Mouse (Mus musculus): Measurements from ENCODE around the gene Slc25a45. TPM values are rescaled to one million over a fixed set of nuclear protein-coding genes. Genes with fewer than 3 reads are reported as not detected.

The Slc25a45 gene
- polyA plus RNA-seq, 1 experiment from 2014 or later, result 5.0 TPM

GRCm38 (mm10) chr19:5892735-5893134, 15.1 kb downstream of the Slc25a45 start:
- WGBS, result 91% methylated on average over 13 of the region's 13 CpGs
- no peaks in the 10 kb centered on the region for H3K27me3 ChIP-seq (ENCODE audit: control insufficient read depth, insufficient read depth, low read length)
- H3K27ac ChIP-seq (ENCODE audit: low read length), result no peak overlapping the region
- H3K4me3 ChIP-seq (ENCODE audit: low read length), result no peak overlapping the region
- no peak for ATAC-seq (replicated peaks; ENCODE audit: extremely low read depth, insufficient read depth, low FRiP score)
- H3K36me3 ChIP-seq (ENCODE audit: control insufficient read depth, insufficient read depth), result peaks cover 10% of the 10 kb centered on the region; the same call in 1 of the 2 replicates
- H3K4me1 ChIP-seq (ENCODE audit: control insufficient read depth, insufficient read depth, low read length), result peaks cover 7% of the 10 kb centered on the region
- H3K4me2 ChIP-seq (ENCODE audit: low read depth, low read length), result no peak overlapping the region
- H3K9me3 ChIP-seq (replicated peaks; ENCODE audit: control insufficient read depth, low read length), result no peaks in the 10 kb centered on the region
- H3K9ac ChIP-seq (ENCODE audit: low read length), result no peak overlapping the region

- Histone ChIP-seq H3K27ac (ENCODE audit: low read length) (peak overlapping the region; percentile 62), H3K4me2 (ENCODE audit: low read depth, low read length) (peak overlapping the region; percentile 99), H3K4me3 (ENCODE audit: low read length) (peak overlapping the region; percentile 71), H3K36me3 (ENCODE audit: control insufficient read depth, insufficient read depth) (peaks cover 14% of the 10 kb centered on the region), H3K4me1 (ENCODE audit: control insufficient read depth, insufficient read depth, low read length) (peaks cover 7% of the 10 kb centered on the region), H3K27me3 (ENCODE audit: control insufficient read depth, insufficient read depth, low read length) (no peaks in the 10 kb centered on the region), H3K9me3 (replicated peaks; ENCODE audit: control insufficient read depth, low read length) (no peaks in the 10 kb centered on the region), H3K9ac (ENCODE audit: low read length) (peak overlapping the region; percentile 89)
- peak; percentile 7; the same call in 1 of the 2 replicates for ATAC-seq (replicated peaks; ENCODE audit: extremely low read depth, insufficient read depth, low FRiP score)
- WGBS, result 8% methylated on average over 31 of the region's 31 CpGs
Observed at GRCm38 (mm10) chr19:5893282-5894001, 15.8 kb downstream of the Slc25a45 start.

- Histone ChIP-seq H3K9me3 (replicated peaks; ENCODE audit: control insufficient read depth, low read length) (no peaks in the 10 kb centered on the region), H3K4me3 (ENCODE audit: low read length) (peak within 1 kb of the TSS; percentile 71), H3K9ac (ENCODE audit: low read length) (peak within 1 kb of the TSS; percentile 89), H3K4me1 (ENCODE audit: control insufficient read depth, insufficient read depth, low read length) (peaks cover 7% of the 10 kb centered on the region), H3K27me3 (ENCODE audit: control insufficient read depth, insufficient read depth, low read length) (no peaks in the 10 kb centered on the region), H3K36me3 (ENCODE audit: control insufficient read depth, insufficient read depth) (peaks cover 19% of the 10 kb centered on the region), H3K27ac (ENCODE audit: low read length) (peak within 1 kb of the TSS; percentile 62), H3K4me2 (ENCODE audit: low read depth, low read length) (peak within 1 kb of the TSS; percentile 99)
- ATAC-seq (replicated peaks; ENCODE audit: extremely low read depth, insufficient read depth, low FRiP score), result peak; percentile 98
- 2% methylated on average over 36 of the region's 36 CpGs for WGBS
Observed at GRCm38 (mm10) chr19:5894002-5894678, 16.5 kb downstream of the Slc25a45 start, which contains the start of gene Tigd3. TSS of gene Tigd3 (minus strand) at chr19:5894149.

GRCm38 (mm10) chr19:5907275-5907674, 29.7 kb downstream of the Slc25a45 start:
- Histone ChIP-seq H3K27me3 (ENCODE audit: control insufficient read depth, insufficient read depth, low read length) (no peaks in the 10 kb centered on the region), H3K36me3 (ENCODE audit: control insufficient read depth, insufficient read depth) (peaks cover 47% of the 10 kb centered on the region), H3K4me2 (ENCODE audit: low read depth, low read length) (no peak overlapping the region), H3K27ac (ENCODE audit: low read length) (no peak overlapping the region), H3K4me3 (ENCODE audit: low read length) (no peak overlapping the region), H3K9me3 (replicated peaks; ENCODE audit: control insufficient read depth, low read length) (no peaks in the 10 kb centered on the region), H3K9ac (ENCODE audit: low read length) (no peak overlapping the region), H3K4me1 (ENCODE audit: control insufficient read depth, insufficient read depth, low read length) (peaks cover 22% of the 10 kb centered on the region)
- ATAC-seq (replicated peaks; ENCODE audit: extremely low read depth, insufficient read depth, low FRiP score), result no peak
- WGBS, result 79% methylated on average over 3 of the region's 3 CpGs

- H3K27ac ChIP-seq (ENCODE audit: low read length), result peak overlapping the region; percentile 56; the same call in 1 of the 2 replicates
- H3K4me3 ChIP-seq (ENCODE audit: low read length), result peak overlapping the region; percentile 3; the same call in 1 of the 2 replicates
- H3K4me1 ChIP-seq (ENCODE audit: control insufficient read depth, insufficient read depth, low read length), result peaks cover 27% of the 10 kb centered on the region
- H3K9ac ChIP-seq (ENCODE audit: low read length), result peak overlapping the region; percentile 37
- no peak for ATAC-seq (replicated peaks; ENCODE audit: extremely low read depth, insufficient read depth, low FRiP score)
- 54% methylated on average over 6 of the region's 6 CpGs for WGBS
- no peaks in the 10 kb centered on the region for H3K9me3 ChIP-seq (replicated peaks; ENCODE audit: control insufficient read depth, low read length)
- H3K27me3 ChIP-seq (ENCODE audit: control insufficient read depth, insufficient read depth, low read length), result no peaks in the 10 kb centered on the region
- H3K4me2 ChIP-seq (ENCODE audit: low read depth, low read length), result peak overlapping the region; percentile 91
- peaks cover 18% of the 10 kb centered on the region for H3K36me3 ChIP-seq (ENCODE audit: control insufficient read depth, insufficient read depth)
Observed at GRCm38 (mm10) chr19:5910221-5910620, 32.6 kb downstream of the Slc25a45 start.

- no peaks in the 10 kb centered on the region for H3K9me3 ChIP-seq (replicated peaks; ENCODE audit: control insufficient read depth, low read length)
- peak overlapping the region; percentile 89 for H3K27ac ChIP-seq (ENCODE audit: low read length)
- peak overlapping the region; percentile 76 for H3K4me3 ChIP-seq (ENCODE audit: low read length)
- WGBS, result 4% methylated on average over 14 of the region's 14 CpGs
- H3K4me2 ChIP-seq (ENCODE audit: low read depth, low read length), result peak overlapping the region; percentile 91
- H3K4me1 ChIP-seq (ENCODE audit: control insufficient read depth, insufficient read depth, low read length), result peaks cover 27% of the 10 kb centered on the region
- peak overlapping the region; percentile 89 for H3K9ac ChIP-seq (ENCODE audit: low read length)
- peaks cover 5% of the 10 kb centered on the region for H3K36me3 ChIP-seq (ENCODE audit: control insufficient read depth, insufficient read depth)
- no peak for ATAC-seq (replicated peaks; ENCODE audit: extremely low read depth, insufficient read depth, low FRiP score)
- no peaks in the 10 kb centered on the region for H3K27me3 ChIP-seq (ENCODE audit: control insufficient read depth, insufficient read depth, low read length)
Observed at GRCm38 (mm10) chr19:5911430-5912102, 34.0 kb downstream of the Slc25a45 start.

- Histone ChIP-seq H3K4me3 (ENCODE audit: low read length) (peak overlapping the region; percentile 76), H3K36me3 (ENCODE audit: control insufficient read depth, insufficient read depth) (peaks cover 6% of the 10 kb centered on the region; the same call in 1 of the 2 replicates), H3K27ac (ENCODE audit: low read length) (peak overlapping the region; percentile 89), H3K27me3 (ENCODE audit: control insufficient read depth, insufficient read depth, low read length) (no peaks in the 10 kb centered on the region), H3K9ac (ENCODE audit: low read length) (peak overlapping the region; percentile 89), H3K4me2 (ENCODE audit: low read depth, low read length) (peak overlapping the region; percentile 91), H3K9me3 (replicated peaks; ENCODE audit: control insufficient read depth, low read length) (no peaks in the 10 kb centered on the region), H3K4me1 (ENCODE audit: control insufficient read depth, insufficient read depth, low read length) (peaks cover 27% of the 10 kb centered on the region)
- WGBS, result under 1% methylated on average over 59 of the region's 59 CpGs
- ATAC-seq (replicated peaks; ENCODE audit: extremely low read depth, insufficient read depth, low FRiP score), result peak; percentile 97
Observed at GRCm38 (mm10) chr19:5912103-5913006, 34.7 kb downstream of the Slc25a45 start.

- peaks cover 27% of the 10 kb centered on the region for H3K4me1 ChIP-seq (ENCODE audit: control insufficient read depth, insufficient read depth, low read length)
- H3K4me3 ChIP-seq (ENCODE audit: low read length), result peak within 1 kb of the TSS; percentile 76
- H3K36me3 ChIP-seq (ENCODE audit: control insufficient read depth, insufficient read depth), result peaks cover 14% of the 10 kb centered on the region; the same call in 1 of the 2 replicates
- peak within 1 kb of the TSS; percentile 91 for H3K4me2 ChIP-seq (ENCODE audit: low read depth, low read length)
- H3K9me3 ChIP-seq (replicated peaks; ENCODE audit: control insufficient read depth, low read length), result no peaks in the 10 kb centered on the region
- H3K27me3 ChIP-seq (ENCODE audit: control insufficient read depth, insufficient read depth, low read length), result no peaks in the 10 kb centered on the region
- 19% methylated on average over 13 of the region's 13 CpGs for WGBS
- no peak; the same call in 1 of the 2 replicates for ATAC-seq (replicated peaks; ENCODE audit: extremely low read depth, insufficient read depth, low FRiP score)
- H3K27ac ChIP-seq (ENCODE audit: low read length), result peak within 1 kb of the TSS; percentile 89
- peak within 1 kb of the TSS; percentile 89 for H3K9ac ChIP-seq (ENCODE audit: low read length)
Observed at GRCm38 (mm10) chr19:5913007-5913719, 35.6 kb downstream of the Slc25a45 start, which contains the start of gene Dpf2. TSS of gene Dpf2 (minus strand) at chr19:5913010.
